Mouse (Mus musculus) activated CD4-positive, CD25-positive, alpha-beta regulatory T cell, adult 4 months (primary cell): ENCODE measurements around the gene Tceanc2. TPM values are rescaled to one million over a fixed set of nuclear protein-coding genes. Genes with fewer than 3 reads are reported as not detected.

Source experiments
- ATAC-seq: one replicate; pipeline ENCODE4 v1.8.0; 2017
- polyA plus RNA-seq, 2 experiments: library from polyadenylated mRNA; unstranded; fragments of 100-300 nt; shearing (Covaris generic); gene quantifications; one replicate each; pipeline ENCODE4 v1.2.1; 2017

The Tceanc2 gene
- polyA plus RNA-seq, 2 experiments from 2014 or later, result 9.8 to 20.5 TPM

DNA sequence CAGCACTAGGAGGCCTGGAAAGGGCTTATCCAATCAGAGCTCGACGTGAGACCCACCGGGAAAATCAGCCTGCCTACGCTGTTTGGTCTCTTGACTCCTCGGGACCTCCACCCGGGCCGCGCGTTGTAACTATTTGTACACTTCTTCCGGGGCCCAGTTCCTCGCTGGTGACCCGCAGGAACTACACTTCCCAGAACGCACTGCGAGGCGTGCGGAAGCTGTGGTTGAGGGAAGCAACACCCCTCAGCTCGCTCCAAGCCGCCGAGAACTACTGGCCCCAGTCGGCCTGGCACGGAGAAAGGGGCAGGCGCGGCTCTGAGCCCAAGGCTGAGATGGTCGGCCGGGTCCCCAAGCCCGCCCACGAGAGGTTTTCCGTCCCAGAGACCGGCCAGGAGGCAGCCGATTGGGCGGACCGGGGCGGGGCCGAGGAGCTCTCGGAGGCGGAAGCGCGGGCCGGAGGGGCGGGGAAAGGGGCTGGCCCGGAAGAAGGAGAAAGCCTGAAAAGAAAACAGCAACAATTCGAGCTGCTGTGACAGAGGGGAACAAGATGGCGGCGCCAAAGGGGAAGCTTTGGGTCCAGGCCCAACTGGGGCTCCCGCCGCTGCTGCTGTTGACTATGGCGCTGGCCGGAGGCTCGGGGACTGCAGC lies 610 bp downstream of the Tceanc2 start, which contains the start of gene Tmem59:
Gene Tmem59 (plus strand): TSS at position 218 of the 648 bp plus-strand sequence.
- peak; percentile 89 for ATAC-seq

DNA sequence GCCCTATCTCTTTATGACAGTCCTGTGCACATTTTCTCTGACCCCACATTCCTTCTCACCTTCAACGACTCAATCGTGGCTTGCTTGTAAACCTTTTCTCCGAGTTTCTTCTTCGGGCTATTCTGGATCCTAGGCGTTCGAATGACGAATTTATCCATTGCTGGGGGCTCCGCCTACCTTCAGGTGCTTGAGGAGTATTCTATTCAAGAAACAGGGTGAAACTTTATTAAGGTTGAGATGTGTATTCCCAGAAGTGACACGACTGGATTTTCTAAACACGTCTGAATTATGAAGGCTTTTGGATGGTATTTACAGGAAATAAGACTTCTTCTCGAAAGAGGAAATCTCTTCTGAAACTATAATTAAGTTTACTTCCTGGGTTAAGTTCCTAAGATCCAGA lies 1.4 kb downstream of the Tceanc2 start:
- no peak for ATAC-seq

DNA sequence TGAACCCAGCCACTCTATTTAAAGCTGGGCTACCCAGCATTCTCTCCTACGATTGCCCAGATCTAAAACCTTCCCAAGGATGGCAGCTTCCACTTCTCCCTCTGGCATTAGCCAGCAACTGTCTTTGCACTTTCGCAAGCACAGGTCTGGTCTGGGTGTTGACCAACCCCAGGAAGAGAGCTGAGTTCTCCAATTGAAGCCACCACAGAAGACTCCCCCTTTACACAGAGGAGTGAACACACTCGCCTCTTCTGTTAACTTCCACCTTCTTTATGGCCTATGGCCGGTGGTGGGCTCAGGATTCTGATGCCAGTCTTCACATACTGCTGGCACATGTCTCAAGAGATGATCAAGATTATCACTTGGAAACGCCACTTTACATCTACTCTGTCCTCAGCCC lies 11.1 kb downstream of the Tceanc2 start:
- ATAC-seq, result no peak

DNA sequence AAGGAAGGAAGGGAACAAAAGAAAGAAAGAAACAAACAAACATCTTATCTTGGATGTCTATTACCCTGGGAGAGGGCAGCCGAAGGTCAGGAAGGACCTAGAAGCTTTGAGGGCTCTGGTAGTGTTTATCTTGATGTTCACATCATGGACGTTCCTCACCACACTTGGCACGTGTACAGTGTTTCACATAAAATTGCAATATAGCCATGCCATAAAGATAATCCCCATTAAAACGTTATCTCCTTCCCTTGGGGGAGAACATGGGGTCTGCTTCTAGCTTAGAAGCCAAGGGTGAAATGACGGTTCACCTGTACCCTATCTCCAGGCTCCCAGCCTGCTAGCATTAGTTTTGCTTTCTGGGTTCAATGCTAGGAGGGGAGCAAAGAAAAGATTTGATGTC lies 12.2 kb downstream of the Tceanc2 start:
- ATAC-seq, result no peak

DNA sequence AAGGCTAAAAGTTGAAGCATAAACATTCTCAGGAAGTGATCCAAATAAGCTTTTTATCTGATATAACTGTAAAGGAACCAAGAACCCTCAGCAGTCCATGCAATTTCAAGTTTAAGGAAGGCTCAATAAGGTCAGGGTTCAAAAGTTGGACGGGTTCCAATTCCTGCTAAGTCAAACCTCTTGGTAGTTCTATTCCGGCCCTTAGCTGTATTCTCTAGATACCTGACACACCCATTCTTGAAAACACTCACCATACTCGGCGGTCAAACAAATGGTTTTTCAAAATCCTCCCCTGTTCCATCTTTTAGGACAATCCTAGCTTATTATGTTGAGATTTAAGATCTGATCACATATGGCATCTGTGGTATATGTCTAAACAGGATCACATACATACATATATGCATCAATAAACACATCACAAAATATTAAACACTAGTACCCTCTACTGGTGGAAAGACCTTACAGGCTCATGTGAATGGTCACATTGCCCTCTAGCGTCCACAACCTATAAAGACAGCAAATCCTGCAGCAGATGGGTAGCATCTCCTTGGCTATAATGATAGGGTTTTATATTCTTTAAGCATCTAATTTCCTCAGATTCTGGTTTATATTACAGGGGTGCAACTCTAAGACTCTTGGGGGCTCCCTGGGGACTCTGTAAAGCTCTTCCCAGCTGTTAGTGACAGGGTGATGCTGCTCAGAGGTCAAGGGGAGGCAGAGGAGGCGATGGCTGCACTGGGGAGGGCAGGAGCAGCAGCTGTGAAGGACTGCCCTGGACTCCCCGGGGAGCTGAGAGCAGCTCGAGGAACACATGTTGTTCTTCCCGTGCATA lies 14.9 kb downstream of the Tceanc2 start:
- ATAC-seq, result peak; percentile 95

DNA sequence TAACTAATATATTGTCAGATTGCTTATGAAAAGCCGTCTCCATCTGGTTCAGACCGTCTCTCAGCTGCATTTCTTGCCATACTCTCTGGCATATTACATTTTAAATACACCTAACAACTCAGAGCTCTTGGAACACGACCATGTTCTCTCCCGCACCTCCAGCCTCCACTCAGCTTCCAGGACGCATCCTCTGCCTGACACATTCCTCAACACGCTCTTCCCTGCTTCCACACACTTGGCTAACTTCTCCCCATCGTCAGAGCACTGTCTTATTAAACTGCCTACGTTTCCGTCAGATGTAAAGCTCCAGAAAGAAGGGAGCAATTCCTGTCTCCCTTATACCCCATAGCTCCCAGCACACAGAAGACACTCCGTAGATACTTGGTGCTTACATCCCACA lies 15.6 kb downstream of the Tceanc2 start:
- ATAC-seq, result no peak

DNA sequence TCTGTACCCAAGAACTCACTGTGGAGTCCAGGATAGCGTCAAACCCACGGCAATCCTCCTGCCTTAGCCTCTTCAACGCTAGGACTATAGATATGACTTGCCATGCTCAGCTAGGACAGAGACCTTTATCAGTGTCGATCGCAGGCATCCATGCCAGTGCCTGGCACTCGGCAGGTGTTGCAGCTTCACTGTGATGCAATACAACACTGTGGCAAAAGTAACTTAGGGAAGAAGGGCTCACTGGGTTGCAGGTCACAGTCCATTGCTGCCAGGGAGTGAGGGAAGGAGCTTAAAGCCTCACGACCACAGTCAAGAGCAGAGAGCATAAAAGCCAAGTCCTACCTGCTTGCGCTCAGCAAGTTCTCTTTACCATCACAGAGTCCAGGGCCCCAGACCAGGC lies 18.7 kb downstream of the Tceanc2 start:
- ATAC-seq, result no peak

DNA sequence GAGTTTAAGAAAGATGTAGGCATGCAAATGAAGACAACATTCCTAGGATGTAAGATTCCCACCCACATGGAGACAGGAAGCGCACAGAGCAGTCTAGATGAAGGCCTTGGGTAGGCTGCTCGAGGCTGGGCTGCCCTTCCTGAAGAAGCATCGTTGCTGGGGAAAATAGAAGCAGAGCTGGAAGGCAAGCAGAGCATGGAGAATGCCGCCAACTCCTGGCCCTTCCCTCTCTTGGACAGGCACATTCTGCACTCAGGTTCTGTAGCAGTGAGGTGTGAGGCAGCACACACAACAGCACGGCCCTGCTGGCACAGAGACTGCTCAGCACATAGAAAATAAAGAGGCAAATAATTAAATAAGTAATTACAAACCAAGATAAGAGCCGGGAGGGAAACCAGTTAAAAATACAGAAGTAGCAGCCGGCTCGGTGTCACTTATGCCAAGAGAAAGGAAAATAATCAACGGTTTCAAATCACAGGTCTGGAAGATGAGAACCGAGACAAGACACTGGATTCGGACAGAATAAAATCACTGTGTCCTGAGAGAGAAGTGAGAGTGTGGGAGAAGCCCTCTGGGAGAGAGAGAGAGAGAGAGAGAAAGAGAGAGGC lies 19.6 kb downstream of the Tceanc2 start:
- no peak for ATAC-seq

DNA sequence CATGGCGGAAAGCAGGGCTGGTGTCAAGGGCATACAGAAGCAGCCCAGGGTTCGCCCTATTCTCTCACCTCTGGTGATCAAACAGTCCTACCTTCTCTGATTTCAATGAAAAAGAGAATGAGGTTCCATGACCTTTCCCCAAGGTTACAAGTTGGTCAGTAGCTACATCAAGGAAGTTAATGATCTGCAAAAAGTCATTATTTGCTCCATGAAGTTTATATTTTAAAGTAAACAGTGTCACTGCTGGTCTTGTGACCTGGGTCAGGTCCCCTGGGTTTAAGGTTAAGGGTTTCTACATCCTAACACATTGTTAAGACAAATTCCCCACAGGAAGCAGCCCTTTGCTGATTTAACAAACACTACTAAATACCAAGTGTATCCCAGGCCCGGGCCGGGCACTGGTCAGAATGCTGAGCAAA lies 21.9 kb downstream of the Tceanc2 start:
- ATAC-seq, result no peak

DNA sequence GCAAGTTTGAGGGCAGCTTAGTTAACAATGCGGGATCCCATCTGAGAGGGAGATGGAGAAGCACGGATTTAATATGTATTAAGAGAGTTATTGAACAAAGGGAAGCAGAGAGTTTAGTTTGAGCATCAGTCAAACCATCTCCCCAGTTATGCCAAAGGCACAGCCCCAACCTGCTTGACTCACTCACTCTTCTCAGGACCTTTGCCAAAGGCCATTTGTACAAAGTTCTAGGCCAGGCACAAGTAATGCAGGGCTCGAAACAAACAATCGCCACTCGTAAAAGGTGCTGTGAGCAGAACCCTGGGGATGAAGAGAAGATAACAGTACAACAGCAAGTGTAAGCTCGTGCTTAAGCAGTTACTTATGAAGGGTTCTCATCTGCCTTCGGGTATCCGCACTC lies 26.3 kb downstream of the Tceanc2 start:
- ATAC-seq, result no peak

DNA sequence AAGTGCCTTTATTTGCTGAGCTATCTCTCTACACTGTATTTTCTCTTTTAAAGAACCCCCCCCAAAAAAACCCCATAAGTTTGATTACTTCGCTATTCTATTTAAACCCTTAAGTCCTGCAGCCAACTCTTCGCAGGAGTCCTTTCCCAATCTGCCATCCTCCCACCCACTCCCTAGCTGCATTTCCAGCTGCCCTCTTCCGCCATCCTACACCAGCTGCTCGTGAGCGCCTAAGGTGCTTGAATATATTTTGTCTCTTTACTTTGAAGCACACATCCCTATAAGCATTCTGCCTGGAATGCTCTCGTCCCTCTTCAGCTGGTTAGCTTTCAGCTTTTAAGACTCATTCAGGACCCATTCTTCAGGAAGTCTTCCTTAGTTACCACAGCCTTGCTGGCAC lies 27.9 kb downstream of the Tceanc2 start:
- ATAC-seq, result no peak

DNA sequence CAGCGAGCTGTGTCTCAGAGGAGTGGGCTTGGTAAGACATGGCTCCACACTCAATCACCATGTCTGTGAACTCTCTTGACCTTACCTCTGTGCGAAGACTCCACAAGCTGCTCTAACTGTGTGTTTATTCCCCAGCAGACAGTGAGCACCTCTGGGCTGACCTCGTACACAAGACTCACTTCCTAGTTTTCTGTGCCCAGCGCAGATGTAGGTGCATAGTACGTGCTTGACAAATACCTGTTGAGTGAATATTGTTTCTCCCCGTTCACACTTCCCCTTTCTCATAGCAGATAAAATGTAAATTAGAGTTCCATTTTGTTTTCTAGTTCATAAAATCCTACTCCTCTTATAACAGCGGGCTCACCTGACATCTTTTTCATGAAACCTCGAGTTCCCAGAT lies 35.4 kb downstream of the Tceanc2 start:
- ATAC-seq, result no peak

DNA sequence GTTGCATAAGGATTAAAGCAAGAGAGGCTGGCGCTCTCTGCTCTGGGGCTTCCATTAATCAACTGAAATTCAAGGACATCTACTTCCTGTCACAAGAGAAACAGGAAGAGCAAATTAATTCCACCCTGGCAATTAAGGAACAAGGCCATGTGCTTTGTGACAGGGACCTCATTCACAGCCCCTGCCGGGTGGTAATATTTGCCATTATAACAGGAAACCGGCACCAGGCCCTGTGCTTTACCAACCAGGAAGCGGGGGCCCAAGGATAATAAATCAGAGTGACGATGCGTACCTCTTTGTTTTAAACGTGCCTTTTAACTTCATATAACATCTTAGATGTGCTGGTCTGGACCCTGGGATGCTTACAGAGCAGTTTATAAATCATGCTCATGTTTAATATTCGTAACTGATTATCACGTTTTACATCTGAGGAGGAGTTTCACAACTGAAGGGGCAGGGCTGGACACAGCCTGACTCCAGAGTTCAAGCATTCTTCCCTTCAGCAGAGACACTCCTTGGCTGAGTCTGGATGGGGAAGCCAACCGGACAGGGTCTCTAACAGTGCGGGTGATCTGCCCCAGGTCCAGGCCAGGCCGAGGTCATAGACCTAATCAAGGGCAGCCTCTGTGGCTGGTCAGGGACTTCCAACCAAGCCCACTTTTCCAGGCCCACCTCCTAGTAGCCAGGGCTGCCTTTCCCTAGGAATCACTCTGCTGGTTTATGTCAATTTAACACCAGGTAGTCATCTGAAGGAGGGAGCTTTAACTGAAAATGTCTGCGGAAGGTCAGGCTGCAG lies 38.9 kb downstream of the Tceanc2 start:
- no peak for ATAC-seq

DNA sequence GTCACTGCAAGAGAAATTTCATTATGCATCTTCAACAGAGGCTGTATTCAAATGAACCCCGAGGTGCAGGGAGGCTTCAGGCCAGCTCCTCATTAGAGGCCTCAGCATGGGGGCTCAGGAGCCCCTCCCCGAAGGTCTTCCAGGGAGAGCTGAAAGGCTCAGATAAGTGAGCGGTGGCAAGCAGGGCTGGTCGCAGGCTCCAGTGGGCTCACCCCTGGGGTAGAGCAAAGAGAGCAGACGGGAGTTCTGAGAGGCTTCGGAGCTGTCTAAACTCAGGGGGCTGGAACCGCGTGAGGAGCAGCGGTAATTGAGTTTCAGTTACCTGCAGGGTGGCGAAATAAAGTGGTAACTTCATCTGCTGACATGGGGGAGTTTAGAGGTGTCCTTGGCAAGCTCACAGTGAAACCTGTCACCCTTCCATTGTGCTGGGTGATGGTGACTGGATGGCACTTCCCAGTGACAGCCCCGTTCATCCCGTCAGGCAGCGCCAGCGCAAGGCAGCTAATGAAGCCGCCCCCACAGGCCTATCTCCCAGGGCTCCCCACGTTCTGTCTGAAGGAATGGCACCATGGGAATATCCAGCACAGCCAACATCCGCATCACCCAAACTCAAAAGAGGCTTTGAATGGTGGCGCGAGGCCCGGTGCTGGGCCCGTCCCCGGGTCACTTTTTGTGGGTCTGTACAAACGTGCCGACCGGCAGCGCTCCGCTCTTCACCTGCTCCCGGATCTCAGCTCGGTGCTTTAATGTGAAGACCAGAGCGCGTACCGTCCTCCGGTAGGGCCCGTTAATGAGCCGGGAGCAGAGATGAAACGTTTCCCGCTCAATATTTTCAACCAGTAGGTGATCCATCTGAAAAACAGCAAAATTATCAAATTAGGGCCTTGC lies 39.7 kb downstream of the Tceanc2 start:
- ATAC-seq, result no peak

DNA sequence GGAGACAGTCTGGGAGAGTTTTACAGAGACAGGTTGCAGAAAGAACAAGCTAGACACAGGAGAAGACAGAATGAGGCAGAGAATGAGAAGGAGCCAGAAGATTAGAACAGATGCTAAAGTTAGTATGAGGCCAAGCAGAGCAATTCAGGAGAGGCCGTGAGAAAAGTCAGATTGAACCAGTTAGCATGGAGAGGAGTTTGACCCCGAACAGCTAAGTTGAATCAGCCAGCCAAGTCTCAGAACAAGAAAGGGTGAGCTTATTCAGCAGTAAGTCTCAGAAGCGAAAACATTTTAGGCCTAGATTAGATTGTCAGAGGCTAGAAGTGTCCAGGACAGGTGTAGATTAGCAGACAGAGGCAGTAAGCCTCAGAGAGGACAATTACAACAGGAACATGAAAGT lies 42.4 kb downstream of the Tceanc2 start:
- no peak for ATAC-seq

DNA sequence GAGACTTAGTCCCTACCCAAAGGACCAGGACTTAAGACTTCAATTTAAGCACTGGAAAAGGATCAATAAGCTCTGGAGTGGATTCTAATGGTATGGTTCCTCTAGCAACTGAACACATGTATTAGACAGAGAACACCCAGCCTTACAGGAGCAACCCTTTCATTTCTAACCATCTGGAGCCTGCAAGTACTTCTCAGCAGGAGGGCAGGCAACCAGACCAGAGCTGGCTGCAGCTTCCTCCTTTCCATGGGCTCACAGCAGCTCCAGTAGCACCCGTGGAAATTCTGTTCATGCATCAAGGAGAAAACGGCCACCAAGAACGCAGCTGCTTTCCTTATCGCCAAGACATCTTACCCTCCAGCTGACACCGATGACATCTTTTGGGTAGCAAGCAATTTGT lies 43.3 kb downstream of the Tceanc2 start:
- ATAC-seq, result no peak

DNA sequence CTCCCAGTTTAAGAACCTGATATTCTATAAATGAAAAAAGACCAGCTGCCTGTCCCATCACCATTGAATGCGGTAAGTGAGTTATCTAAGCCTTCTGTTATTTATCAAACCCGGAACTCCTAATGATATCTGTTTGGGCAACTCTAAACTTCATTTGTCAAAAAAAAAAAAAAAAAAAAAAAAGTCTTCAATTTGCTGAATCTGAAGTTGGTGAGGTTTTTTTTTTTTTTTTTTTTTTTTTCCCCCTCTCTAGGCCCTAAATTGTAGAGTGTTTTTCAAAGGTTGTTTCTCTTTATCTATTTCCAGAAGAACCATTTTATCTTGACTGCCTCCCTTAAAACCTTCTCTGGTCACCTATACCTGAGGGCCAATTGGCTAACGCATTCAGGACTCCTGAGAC lies 44.0 kb downstream of the Tceanc2 start:
- no peak for ATAC-seq

DNA sequence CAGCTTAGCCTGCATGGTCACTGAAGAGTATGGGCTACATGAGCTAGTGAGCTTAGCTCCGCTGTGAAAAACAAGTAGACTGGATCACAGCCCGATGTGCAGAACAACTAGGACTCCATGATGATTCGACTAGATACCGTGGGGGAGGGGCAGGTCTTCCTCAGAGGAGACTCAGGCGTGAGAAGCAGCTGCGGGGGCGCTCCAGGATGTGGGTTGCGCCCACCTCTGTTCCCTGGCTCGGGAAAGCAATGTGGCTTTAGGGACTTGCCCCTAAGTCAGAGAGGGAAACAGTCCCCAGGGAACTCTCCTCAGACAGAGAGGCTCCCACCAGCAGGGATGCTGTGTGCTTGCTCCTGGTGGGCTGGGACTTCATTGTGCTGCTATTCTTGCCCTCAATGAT lies 48.4 kb downstream of the Tceanc2 start:
- ATAC-seq, result no peak

DNA sequence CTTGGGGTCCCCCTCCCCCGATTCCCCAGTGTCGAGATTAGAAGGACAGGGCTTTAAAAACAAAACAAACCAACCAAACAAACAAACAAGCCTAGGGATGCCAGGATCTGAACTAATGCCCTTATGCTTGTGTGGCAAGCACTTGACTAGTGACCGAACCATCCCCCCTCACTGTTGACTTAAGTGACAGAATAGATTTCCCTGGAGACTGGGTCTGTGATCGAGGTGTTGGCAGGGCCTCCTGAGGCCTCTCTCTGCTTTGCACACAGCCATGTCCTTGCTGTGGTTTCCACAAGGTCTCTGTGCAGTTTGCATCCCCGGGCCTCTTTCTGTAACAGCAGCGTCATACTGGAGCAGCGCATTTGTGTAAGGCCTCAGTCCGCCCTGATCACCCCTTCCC lies 49.5 kb downstream of the Tceanc2 start:
- ATAC-seq, result no peak

DNA sequence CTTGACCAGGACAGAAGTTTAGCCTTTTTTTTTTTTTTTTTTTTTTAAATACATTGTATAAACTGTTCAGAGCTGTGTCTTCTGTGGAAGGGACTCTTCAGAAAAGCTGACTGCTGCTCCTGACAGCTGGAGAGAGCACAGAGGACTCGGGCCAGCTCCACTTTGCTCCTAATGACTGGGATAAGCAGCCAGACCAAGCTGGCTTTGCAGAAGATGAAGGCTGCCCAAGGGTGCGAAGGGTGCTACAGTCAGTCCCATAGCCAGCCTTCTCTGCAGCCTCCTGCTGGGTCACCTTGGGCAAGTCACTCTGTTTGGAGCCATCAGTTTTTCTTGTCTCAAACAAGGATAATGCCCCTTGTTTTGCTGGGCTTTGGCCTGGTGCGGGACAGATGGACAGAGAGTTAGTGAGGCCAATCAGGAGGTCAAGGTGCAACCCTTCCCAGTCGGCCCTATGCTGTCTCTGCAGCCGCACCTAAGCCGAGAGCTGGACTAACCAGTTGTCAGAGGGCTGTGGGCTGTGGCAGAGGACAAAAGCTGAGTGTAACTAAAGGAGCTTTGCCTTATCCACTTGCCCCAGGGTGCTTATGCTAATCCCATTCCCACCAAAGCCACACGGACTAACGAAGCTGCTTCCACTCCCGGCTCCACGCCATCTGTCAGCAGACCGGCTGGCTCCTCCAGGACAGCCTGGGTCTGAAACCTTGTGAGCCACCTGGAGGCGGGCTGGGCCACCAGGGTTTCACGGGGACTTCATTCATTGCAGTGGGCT lies 50.8 kb downstream of the Tceanc2 start:
- ATAC-seq, result no peak

DNA sequence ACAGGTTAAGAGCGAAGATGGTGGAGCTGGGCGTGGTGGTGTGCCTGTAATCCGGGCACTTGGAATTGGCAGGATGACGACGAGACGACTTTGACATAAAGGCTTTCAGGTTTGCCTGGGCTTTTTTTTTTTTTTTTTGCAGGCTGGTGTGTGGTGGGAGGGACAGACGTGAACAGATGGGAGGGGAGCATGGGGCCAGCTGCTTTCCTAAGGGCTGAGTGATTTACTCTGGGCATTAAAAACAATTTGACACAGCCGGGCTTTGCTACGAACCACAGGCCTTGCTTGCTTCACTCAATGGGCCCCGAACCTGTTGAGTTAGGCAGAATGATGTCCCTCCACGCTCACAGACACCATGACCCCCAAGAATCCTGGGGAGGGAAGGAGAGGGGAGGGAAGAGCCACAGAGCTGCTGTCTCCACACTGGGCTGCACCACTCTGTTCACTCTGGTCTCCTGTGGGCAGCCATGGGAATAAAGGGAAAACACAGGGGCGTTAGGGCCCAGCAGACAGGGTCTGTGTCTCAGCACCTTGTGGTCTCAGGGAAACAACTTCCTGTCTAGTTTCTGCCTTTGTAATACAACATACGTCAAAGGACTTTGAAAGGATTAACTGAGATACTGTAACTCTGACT lies 51.9 kb downstream of the Tceanc2 start:
- no peak for ATAC-seq
